In genomic region chr7:127278311-127278710, GRCm38 (mm10) we compare ENCODE assay signal across 9 mouse cellular contexts. TPM values are rescaled to one million over a fixed set of nuclear protein-coding genes. Genes with fewer than 3 reads are reported as not detected.
DNase-seq lines count a peak whose midpoint lies in the region; ATAC-seq and TF ChIP-seq lines count a peak whose summit lies in the region.
"Had no signal": no experiment of that assay in that cellular context is flagged by ENCODE, and none has a peak within 500 bp of the region (broad histone marks: within the 10 kb centered on the region; RNA-seq: fewer than 3 reads in every experiment).

No protein-coding gene starts in this region.

- WGBS in cerebellum, adult 2 months, result 13% methylated on average over 8 of the region's 8 CpGs
- WGBS in lung, adult 2 months, result 19% methylated on average over 8 of the region's 8 CpGs
- WGBS in stomach, postnatal 0 days, result 21% methylated on average over 8 of the region's 8 CpGs

- no peak overlapping the region; the same call in 1 of the 2 replicates for H3K9ac ChIP-seq in stomach, postnatal 0 days (ENCODE audit: low read length)
- H3K9ac ChIP-seq: limb, embryonic 12.5 days had no signal

- TF ChIP-seq EP300 in stomach, postnatal 0 days (optimal IDR thresholded peaks at IDR 0.05), result no peak

- DNase-seq in cerebellum, postnatal 25 days, result peak; percentile 23 to 47
- DNase-seq in cerebellum, adult 2 months, result no peak
- peak; percentile 35 for DNase-seq in 3134 (ENCODE audit: extremely low read depth, insufficient read length, low spot score)
- DNase-seq in adrenal gland, postnatal 10 days, result peak; percentile 60
- no peak for DNase-seq in lung, adult 2 months
- peak; percentile 70 for DNase-seq in stomach, postnatal 0 days (ENCODE audit: low spot score)

- TF ChIP-seq CTCF in cerebellum, adult 2 months (IDR thresholded peaks at IDR 0.05; ENCODE audit: borderline replicate concordance, insufficient read depth, low read depth, low read length), result no peak
- peak; percentile 75 for TF ChIP-seq CTCF in lung, adult 2 months (IDR thresholded peaks at IDR 0.05; ENCODE audit: insufficient read depth, low read length)
- peak; percentile 79 for TF ChIP-seq CTCF in stomach, postnatal 0 days (IDR thresholded peaks at IDR 0.05; ENCODE audit: low read depth)

- no peaks in the 10 kb centered on the region for H3K36me3 ChIP-seq in stomach, postnatal 0 days (ENCODE audit: control insufficient read depth, insufficient read depth, low read length)
- H3K36me3 ChIP-seq: limb, embryonic 12.5 days had no signal

- no peaks in the 10 kb centered on the region for H3K4me1 ChIP-seq in cerebellum, adult 2 months (ENCODE audit: control insufficient read depth, insufficient read depth, low read length)
- H3K4me1 ChIP-seq in lung, adult 2 months (ENCODE audit: control insufficient read depth, insufficient read depth, low read length), result no peaks in the 10 kb centered on the region; the same call in 1 of the 2 replicates
- no peaks in the 10 kb centered on the region for H3K4me1 ChIP-seq in stomach, postnatal 0 days (replicated peaks; ENCODE audit: control insufficient read depth, insufficient read depth)

- no peaks in the 10 kb centered on the region for H3K27me3 ChIP-seq in cerebellum, adult 2 months (ENCODE audit: control insufficient read depth, insufficient read depth, low read length)
- H3K27me3 ChIP-seq in stomach, postnatal 0 days (ENCODE audit: control insufficient read depth, insufficient read depth, low read length), result no peaks in the 10 kb centered on the region
- H3K27me3 ChIP-seq: limb, embryonic 12.5 days had no signal

- H3K27ac ChIP-seq in cerebellum, adult 2 months (ENCODE audit: insufficient read depth, low read length), result no peak overlapping the region
- H3K27ac ChIP-seq in stomach, postnatal 0 days (replicated peaks), result no peak overlapping the region
- H3K27ac ChIP-seq: limb, embryonic 12.5 days had no signal

- H3K4me3 ChIP-seq in cerebellum, adult 2 months (replicated peaks; ENCODE audit: insufficient read depth, low read depth, low read length), result no peak overlapping the region
- no peak overlapping the region for H3K4me3 ChIP-seq in lung, adult 2 months (replicated peaks; ENCODE audit: extremely low read depth, low read depth, low read length)
- no peak overlapping the region for H3K4me3 ChIP-seq in stomach, postnatal 0 days (ENCODE audit: low read depth, low read length)
- H3K4me3 ChIP-seq: limb, embryonic 12.5 days had no signal

- peak; percentile 33 for ATAC-seq in inflammation-experienced regulatory T-cells, adult 6 months
- peak; percentile 55; the same call in 1 of the 2 replicates for ATAC-seq in stomach, postnatal 0 days (ENCODE audit: low FRiP score, low TSS enrichment)
- ATAC-seq in cerebellum, adult (ENCODE audit: insufficient number of reproducible peaks, low FRiP score, low TSS enrichment), result no peak

- TF ChIP-seq POLR2A in cerebellum, adult 2 months (IDR thresholded peaks at IDR 0.05; ENCODE audit: borderline replicate concordance, insufficient read depth, low read length), result no peak
- TF ChIP-seq POLR2A in lung, adult 2 months (IDR thresholded peaks at IDR 0.05; ENCODE audit: borderline replicate concordance, extremely low read depth, low read depth, low read length), result no peak

- no peaks in the 10 kb centered on the region for H3K9me3 ChIP-seq in stomach, postnatal 0 days (ENCODE audit: control insufficient read depth, low read length)
- H3K9me3 ChIP-seq: limb, embryonic 12.5 days had no signal

- no peak overlapping the region for H3K4me2 ChIP-seq in stomach, postnatal 0 days (replicated peaks; ENCODE audit: low read depth)
- H3K4me2 ChIP-seq: limb, embryonic 12.5 days had no signal

RNA-seq across cellular contexts. Expression of gene Sephs2, which starts 4.5 kb away (rescaled TPM):
- polyA plus RNA-seq in cerebellum, adult 2 months (2012; rRNA removed), result 31.1 and 31.7 TPM in 2 replicates
- 100 to 1,000 TPM; 189 to 268 TPM for total RNA-seq in adrenal gland, postnatal 10 days (2021)
- 10 to 100 TPM; 19.4 to 45.4 (median 28.6) TPM for polyA plus RNA-seq in inflammation-experienced regulatory T-cells, adult 6 months (2017; shearing (Covaris generic))
- polyA plus RNA-seq in lung, adult 2 months (2012; rRNA removed), result 15.4 and 16.2 TPM in 2 replicates
- 113 and 115 TPM in 2 replicates for polyA plus RNA-seq in stomach, postnatal 0 days (2015; fragmentation: Nextera tagmentation; extraction: Ambion mirVana)

RNA-seq across cellular contexts. Expression of gene Itgal, which starts 17.7 kb away (rescaled TPM):
- polyA plus RNA-seq in cerebellum, adult 2 months (2012; rRNA removed), result 0.87 and 1.4 TPM in 2 replicates
- total RNA-seq in adrenal gland, postnatal 10 days (2021), result 1 to 10 TPM; 4.7 to 5.0 TPM
- polyA plus RNA-seq in inflammation-experienced regulatory T-cells, adult 6 months (2017; shearing (Covaris generic)), result 100 to 1,000 TPM; 201 to 247 (median 214) TPM
- 28.2 and 36.9 TPM in 2 replicates for polyA plus RNA-seq in lung, adult 2 months (2012; rRNA removed)
- polyA plus RNA-seq in stomach, postnatal 0 days (2015; fragmentation: Nextera tagmentation; extraction: Ambion mirVana), result 0.80 and 1.1 TPM in 2 replicates

RNA-seq across cellular contexts. Expression of gene Dctpp1, which starts 17.8 kb away (rescaled TPM):
- polyA plus RNA-seq in cerebellum, adult 2 months (2012; rRNA removed), result 23.8 and 25.6 TPM in 2 replicates
- 10 to 100 TPM; 60.7 to 65.0 TPM for total RNA-seq in adrenal gland, postnatal 10 days (2021)
- 10 to 100 TPM; 37.2 to 88.3 (median 51.2) TPM for polyA plus RNA-seq in inflammation-experienced regulatory T-cells, adult 6 months (2017; shearing (Covaris generic))
- polyA plus RNA-seq in lung, adult 2 months (2012; rRNA removed), result 17.6 and 17.9 TPM in 2 replicates
- 79.8 and 84.5 TPM in 2 replicates for polyA plus RNA-seq in stomach, postnatal 0 days (2015; fragmentation: Nextera tagmentation; extraction: Ambion mirVana)

RNA-seq across cellular contexts. Expression of gene Zfp771, which starts 34.2 kb away (rescaled TPM):
- polyA plus RNA-seq in cerebellum, adult 2 months (2012; rRNA removed), result 88.7 and 95.4 TPM in 2 replicates
- 10 to 100 TPM; 23.5 to 31.7 TPM for total RNA-seq in adrenal gland, postnatal 10 days (2021)
- 1 to 10 TPM in 1 of 3 experiments, under 1 TPM in 1, not detected in 1; 0.46 to 1.5 TPM for polyA plus RNA-seq in inflammation-experienced regulatory T-cells, adult 6 months (2017; shearing (Covaris generic))
- polyA plus RNA-seq in lung, adult 2 months (2012; rRNA removed), result 57.4 and 82.8 TPM in 2 replicates
- polyA plus RNA-seq in stomach, postnatal 0 days (2015; fragmentation: Nextera tagmentation; extraction: Ambion mirVana), result 27.3 and 29.6 TPM in 2 replicates

RNA-seq across cellular contexts. Expression of gene Sept1, which starts 45.4 kb away (rescaled TPM):
- polyA plus RNA-seq in cerebellum, adult 2 months (2012; rRNA removed), result 11.3 and 12.5 TPM in 2 replicates
- total RNA-seq in adrenal gland, postnatal 10 days (2021), result 10 to 100 TPM; 17.6 to 17.8 TPM
- polyA plus RNA-seq in inflammation-experienced regulatory T-cells, adult 6 months (2017; shearing (Covaris generic)), result 100 to 1,000 TPM; 783 to 927 (median 807) TPM
- polyA plus RNA-seq in lung, adult 2 months (2012; rRNA removed), result 26.5 and 28.5 TPM in 2 replicates
- 7.0 and 7.9 TPM in 2 replicates for polyA plus RNA-seq in stomach, postnatal 0 days (2015; fragmentation: Nextera tagmentation; extraction: Ambion mirVana)

Comparison
In these comparisons a context has a peak if more than half of its experiments do, and no peak if none do; other contexts are left out.
1. DNase-seq: peak in cerebellum, postnatal 25 days (2 of 2), 3134 (single experiment), adrenal gland, postnatal 10 days (single experiment) and stomach, postnatal 0 days (single experiment); none in cerebellum, adult 2 months (0 of 2) and lung, adult 2 months (single experiment).
2. RNA of gene Itgal, which starts 17.7 kb away (polyA plus RNA-seq): 201 to 247 TPM in inflammation-experienced regulatory T-cells, adult 6 months and 28.2 to 36.9 TPM in lung, adult 2 months; 0.87 to 1.4 TPM in cerebellum, adult 2 months and 0.80 to 1.1 TPM in stomach, postnatal 0 days; every median in the first group is over 10 times any median in the second.